Comparison of ENCODE assay signal across 9 mouse cellular contexts in genomic region chr3:68980898-68981297, GRCm38 (mm10). TPM values are rescaled to one million over a fixed set of nuclear protein-coding genes. Genes with fewer than 3 reads are reported as not detected.
DNase-seq lines count a peak whose midpoint lies in the region; ATAC-seq lines count a peak whose summit lies in the region.
"Had no signal": no experiment of that assay in that cellular context is flagged by ENCODE, and none has a peak within 500 bp of the region (broad histone marks: within the 10 kb centered on the region; RNA-seq: fewer than 3 reads in every experiment).

No protein-coding gene starts in this region.

- H3K4me2 ChIP-seq in heart, embryonic 15.5 days: no peak overlapping the region
- H3K4me2 ChIP-seq: limb, embryonic 12.5 days had no signal

- H3K4me1 ChIP-seq in heart, embryonic 15.5 days (replicated peaks): peaks cover 26% of the 10 kb centered on the region

- peak; percentile 12 to 23 for DNase-seq in lung, adult 18-20 months
- no peak for DNase-seq in lung, postnatal 14 days
- no peak for DNase-seq in retina, embryonic 14.5 days (ENCODE audit: low spot score)
- no peak for DNase-seq in retina, postnatal 1 day
- no peak for DNase-seq in kidney, adult 8-10 months

- no peak for ATAC-seq in heart, embryonic 15.5 days (replicated peaks; ENCODE audit: insufficient number of reproducible peaks, insufficient read depth, low FRiP score, low read depth)
- ATAC-seq in megakaryocyte progenitor cell, adult 5-6 weeks (replicated peaks; ENCODE audit: poor library complexity): peak; percentile 65

- no peak overlapping the region for H3K9ac ChIP-seq in heart, embryonic 15.5 days
- H3K9ac ChIP-seq: limb, embryonic 12.5 days had no signal

- H3K9me3 ChIP-seq in heart, embryonic 15.5 days (replicated peaks): no peaks in the 10 kb centered on the region
- H3K9me3 ChIP-seq: limb, embryonic 12.5 days had no signal

- WGBS in heart, embryonic 15.5 days: 53% methylated on average over 9 of the region's 9 CpGs

- no peaks in the 10 kb centered on the region for H3K27me3 ChIP-seq in heart, embryonic 15.5 days
- H3K27me3 ChIP-seq: limb, embryonic 12.5 days had no signal

- no peak overlapping the region for H3K4me3 ChIP-seq in heart, embryonic 15.5 days
- H3K4me3 ChIP-seq: limb, embryonic 12.5 days; myocyte had no signal

- H3K27ac ChIP-seq in heart, embryonic 15.5 days: 0 out of 2 replicates have a peak overlapping the region, but pooled peaks have one; percentile 9
- H3K27ac ChIP-seq: limb, embryonic 12.5 days had no signal

- H3K36me3 ChIP-seq in heart, embryonic 15.5 days: no peaks in the 10 kb centered on the region; the same call in none of the 2 replicates

RNA-seq across cellular contexts. Expression of gene Ift80, which starts 23.5 kb away (rescaled TPM):
- 8.4 and 10.0 TPM in 2 replicates for polyA plus RNA-seq in heart, embryonic 15.5 days (2015; fragmentation: Nextera tagmentation; extraction: Ambion mirVana)
- total RNA-seq in megakaryocyte progenitor cell, adult 5-6 weeks (2015): 12.8 and 21.5 TPM in 2 replicates
- total RNA-seq in megakaryocyte progenitor cell, adult 5-6 weeks (2017): 19.1 and 25.2 TPM in 2 replicates

RNA-seq across cellular contexts. Expression of gene Smc4, which starts 23.6 kb away (rescaled TPM):
- 147 and 160 TPM in 2 replicates for polyA plus RNA-seq in heart, embryonic 15.5 days (2015; fragmentation: Nextera tagmentation; extraction: Ambion mirVana)
- 350 and 351 TPM in 2 replicates for total RNA-seq in megakaryocyte progenitor cell, adult 5-6 weeks (2015)
- total RNA-seq in megakaryocyte progenitor cell, adult 5-6 weeks (2017): 603 and 719 TPM in 2 replicates

Comparison
In these comparisons a context has a peak if more than half of its experiments do, and no peak if none do; other contexts are left out.
1. DNase-seq: peak in lung, adult 18-20 months (2 of 2); none in lung, postnatal 14 days (single experiment), retina, embryonic 14.5 days (single experiment), retina, postnatal 1 day (single experiment) and kidney, adult 8-10 months (0 of 2).